Mouse (Mus musculus): ENCODE measurements around the gene Pigk. TPM values are rescaled to one million over a fixed set of nuclear protein-coding genes. Genes with fewer than 3 reads are reported as not detected.

Gene Pigk
- polyA plus RNA-seq (2012; rRNA removed): 2.5 and 3.9 TPM in 2 replicates

DNA sequence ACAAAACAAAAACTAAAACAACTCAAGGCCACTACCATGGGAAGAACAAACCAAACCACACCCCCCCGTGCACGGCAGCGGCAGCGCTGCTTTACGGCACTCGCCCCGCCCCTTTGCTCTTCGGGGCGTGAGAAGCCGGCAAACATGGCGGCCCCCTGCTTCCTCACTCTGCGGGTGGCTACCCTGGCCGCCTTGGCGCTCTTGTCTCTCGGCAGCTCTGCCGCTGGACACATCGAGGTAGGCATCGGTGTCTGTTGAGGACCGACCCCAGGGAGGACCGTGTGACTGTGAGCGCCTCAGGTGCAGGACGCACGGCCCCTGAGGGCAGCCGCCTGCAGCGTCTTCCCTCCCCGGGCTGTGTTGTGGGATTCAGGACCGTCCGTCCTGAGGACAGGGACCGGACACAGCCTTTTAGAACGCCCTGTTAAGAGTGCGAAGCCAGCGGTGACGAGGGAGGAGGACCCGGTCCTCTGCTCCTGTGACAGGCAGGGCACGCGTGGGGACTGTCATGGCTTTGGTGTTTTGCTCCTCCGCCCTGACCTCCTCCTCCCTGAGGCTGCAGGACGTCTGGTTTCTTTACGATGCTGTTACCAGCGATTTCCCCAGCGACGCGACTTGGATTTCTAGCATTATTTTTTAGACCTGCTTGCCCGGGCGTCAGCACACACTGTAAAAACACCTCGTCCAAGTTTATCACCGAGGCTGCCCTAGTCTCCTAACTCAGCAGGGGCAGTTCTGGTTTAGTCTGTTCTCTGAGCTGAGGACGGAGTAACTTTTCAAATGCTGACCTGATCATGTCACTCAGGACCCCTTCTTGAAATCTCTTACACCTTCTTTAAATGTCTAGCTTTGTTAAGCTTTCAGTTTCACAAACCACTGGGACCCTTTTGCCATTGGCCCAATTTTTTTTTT lies at the start of gene Pigk:
Gene Pigk (plus strand): TSS at position 110 of the 912 bp plus-strand sequence.
- TF ChIP-seq POLR2A (IDR thresholded peaks at IDR 0.05; ENCODE audit: low read depth, low read length) (peak; percentile 64), CTCF (IDR thresholded peaks at IDR 0.05; ENCODE audit: extremely low read depth, insufficient read length, insufficient replicate concordance, low read depth, low read length) (no peak)
- under 1% methylated on average over 48 of the region's 48 CpGs for WGBS

DNA sequence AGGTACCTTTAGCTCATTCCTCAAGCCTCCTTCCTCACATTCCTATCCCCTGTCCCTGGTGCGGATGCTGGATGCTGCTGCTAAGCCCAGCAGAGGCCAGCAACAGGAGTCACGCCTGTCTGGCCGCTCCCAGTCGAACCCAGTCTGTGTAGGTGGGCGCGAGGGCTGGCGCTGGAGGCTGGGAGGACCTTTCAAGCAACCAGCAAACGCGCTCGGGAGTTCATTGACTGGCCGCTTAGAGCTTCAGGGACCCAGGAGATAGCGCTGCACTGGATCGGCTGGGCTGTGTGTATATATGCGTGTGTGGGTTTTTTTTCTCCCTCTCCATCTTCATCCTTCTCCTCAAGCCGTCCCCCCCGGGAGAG lies 46.9 kb upstream of the Pigk start:
- Histone ChIP-seq H3K36me3 (ENCODE audit: control insufficient read depth, insufficient read depth, low read length) (no peaks in the 10 kb centered on the region), H3K4me3 (ENCODE audit: low read depth, low read length) (no peak overlapping the region), H3K27ac (ENCODE audit: insufficient read depth, low read depth, low read length) (no peak overlapping the region), H3K27me3 (ENCODE audit: control insufficient read depth, insufficient read depth, low read length) (peaks cover 12% of the 10 kb centered on the region), H3K4me1 (ENCODE audit: control insufficient read depth, insufficient read depth, insufficient read length, low read length) (no peaks in the 10 kb centered on the region)
- TF ChIP-seq POLR2A (IDR thresholded peaks at IDR 0.05; ENCODE audit: low read depth, low read length): no peak
- 4% methylated on average over 16 of the region's 16 CpGs for WGBS

More for the DNA sequence above, at the start of gene Pigk:
- Histone ChIP-seq H3K27me3 (ENCODE audit: control insufficient read depth, insufficient read depth, low read length) (no peaks in the 10 kb centered on the region), H3K36me3 (ENCODE audit: control insufficient read depth, insufficient read depth, low read length) (no peaks in the 10 kb centered on the region), H3K27ac (ENCODE audit: insufficient read depth, low read depth, low read length) (no peak within 1 kb of the TSS), H3K4me3 (ENCODE audit: low read depth, low read length) (peak within 1 kb of the TSS; percentile 92), H3K4me1 (ENCODE audit: control insufficient read depth, insufficient read depth, insufficient read length, low read length) (no peaks in the 10 kb centered on the region)

DNA sequence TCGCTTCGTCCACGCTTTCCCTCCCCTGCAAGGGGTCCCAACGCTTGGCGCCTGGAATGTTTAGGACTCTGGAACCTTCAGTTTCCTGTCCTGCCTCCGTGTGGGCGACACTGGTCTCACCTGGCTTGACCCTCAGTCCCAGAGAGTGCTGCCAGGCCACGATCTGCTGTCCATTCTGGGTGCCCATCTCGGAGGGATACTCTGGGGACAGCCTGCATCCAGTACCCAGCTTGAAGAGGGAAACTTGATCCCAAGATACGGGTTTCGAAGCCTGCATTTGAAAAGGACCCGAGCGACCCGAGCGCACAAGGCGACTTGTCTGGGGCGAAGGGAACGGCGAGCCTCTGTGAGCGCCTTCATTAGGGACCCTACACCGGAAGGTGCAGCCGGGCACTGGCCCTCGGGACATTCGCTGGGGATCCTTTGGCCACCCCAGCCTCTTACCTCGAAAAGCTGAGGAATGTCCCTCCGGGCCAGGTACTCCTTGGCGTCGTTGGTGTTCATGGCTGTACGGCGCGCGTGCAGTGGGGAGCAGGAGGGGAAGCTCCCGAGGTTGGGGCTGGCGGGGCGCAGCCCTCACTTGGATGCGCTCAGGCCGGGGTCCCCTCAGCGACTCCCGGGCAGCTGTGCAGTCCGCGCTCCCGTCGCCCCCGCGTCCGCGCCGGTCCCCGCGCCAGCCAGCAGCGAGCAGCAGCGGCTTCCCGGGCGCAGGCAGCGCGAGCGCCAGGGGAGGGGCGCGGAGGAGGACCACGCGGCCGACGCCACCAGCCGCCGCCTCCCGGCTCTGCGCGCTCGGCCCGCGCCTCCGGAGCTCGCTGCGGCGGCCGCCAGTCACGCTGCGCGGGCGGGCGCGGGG lies 46.3 kb upstream of the Pigk start:
- no peak for TF ChIP-seq POLR2A (IDR thresholded peaks at IDR 0.05; ENCODE audit: low read depth, low read length)
- TF ChIP-seq CTCF (IDR thresholded peaks at IDR 0.05; ENCODE audit: extremely low read depth, insufficient read length, insufficient replicate concordance, low read depth, low read length): no peak
- Histone ChIP-seq H3K36me3 (ENCODE audit: control insufficient read depth, insufficient read depth, low read length) (no peaks in the 10 kb centered on the region), H3K4me1 (ENCODE audit: control insufficient read depth, insufficient read depth, insufficient read length, low read length) (no peaks in the 10 kb centered on the region), H3K4me3 (ENCODE audit: low read depth, low read length) (no peak overlapping the region; the same call in 1 of the 2 replicates), H3K27me3 (ENCODE audit: control insufficient read depth, insufficient read depth, low read length) (peaks cover 12% of the 10 kb centered on the region), H3K27ac (ENCODE audit: insufficient read depth, low read depth, low read length) (no peak overlapping the region)
- 1% methylated on average over 79 of the region's 82 CpGs for WGBS

DNA sequence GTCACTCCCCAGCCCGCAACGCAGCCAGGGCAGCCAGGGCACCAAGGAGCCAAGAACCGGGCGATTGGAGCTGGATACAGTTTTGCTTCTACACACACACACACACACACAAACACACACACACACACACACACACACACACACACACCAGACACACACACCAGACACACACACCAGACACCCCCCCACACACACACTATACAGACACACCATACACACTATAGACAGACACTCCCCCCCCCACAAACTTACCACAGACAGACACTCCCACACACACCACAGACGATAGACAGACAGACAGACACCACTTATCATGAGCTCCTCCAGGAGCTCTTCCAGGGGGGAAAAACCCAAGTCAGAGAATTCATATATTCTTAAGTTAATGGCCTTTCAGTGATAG lies 45.7 kb upstream of the Pigk start, which contains the start of gene Ak5:
Gene Ak5 (minus strand): TSS at position 122 of the 400 bp plus-strand sequence.
- Histone ChIP-seq H3K4me3 (ENCODE audit: low read depth, low read length) (no peak within 1 kb of the TSS; the same call in 1 of the 2 replicates), H3K27ac (ENCODE audit: insufficient read depth, low read depth, low read length) (no peak within 1 kb of the TSS), H3K27me3 (ENCODE audit: control insufficient read depth, insufficient read depth, low read length) (peaks cover 12% of the 10 kb centered on the region), H3K36me3 (ENCODE audit: control insufficient read depth, insufficient read depth, low read length) (no peaks in the 10 kb centered on the region), H3K4me1 (ENCODE audit: control insufficient read depth, insufficient read depth, insufficient read length, low read length) (no peaks in the 10 kb centered on the region)
- TF ChIP-seq CTCF (IDR thresholded peaks at IDR 0.05; ENCODE audit: extremely low read depth, insufficient read length, insufficient replicate concordance, low read depth, low read length): no peak
- TF ChIP-seq POLR2A (IDR thresholded peaks at IDR 0.05; ENCODE audit: low read depth, low read length): no peak
- WGBS: 3% methylated on average over 5 of the region's 5 CpGs

DNA sequence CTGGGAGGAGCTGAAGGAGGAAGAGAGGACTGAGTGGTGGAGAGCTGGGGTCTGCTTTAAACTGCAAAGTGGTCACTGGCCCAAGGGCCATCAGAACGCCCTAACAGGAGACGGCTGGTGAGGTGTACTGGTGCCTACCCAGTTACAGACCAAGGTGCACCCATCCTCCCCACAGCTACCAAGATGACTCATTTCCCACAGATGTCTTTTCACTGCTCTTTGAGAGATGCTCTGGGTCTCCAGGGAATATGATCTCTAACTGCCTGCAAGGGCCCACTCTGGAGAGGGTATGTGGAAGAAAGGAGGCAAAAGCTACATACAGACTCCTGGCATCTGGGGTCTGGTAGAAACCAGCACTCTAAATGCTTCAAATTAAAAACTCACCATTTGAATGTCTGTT lies 45.1 kb upstream of the Pigk start:
- 75% methylated on average over 2 of the region's 2 CpGs for WGBS
- Histone ChIP-seq H3K36me3 (ENCODE audit: control insufficient read depth, insufficient read depth, low read length) (no peaks in the 10 kb centered on the region), H3K4me1 (ENCODE audit: control insufficient read depth, insufficient read depth, insufficient read length, low read length) (no peaks in the 10 kb centered on the region), H3K27me3 (ENCODE audit: control insufficient read depth, insufficient read depth, low read length) (peaks cover 12% of the 10 kb centered on the region), H3K27ac (ENCODE audit: insufficient read depth, low read depth, low read length) (no peak overlapping the region), H3K4me3 (ENCODE audit: low read depth, low read length) (no peak overlapping the region)
- no peak for TF ChIP-seq CTCF (IDR thresholded peaks at IDR 0.05; ENCODE audit: extremely low read depth, insufficient read length, insufficient replicate concordance, low read depth, low read length)
- no peak for TF ChIP-seq POLR2A (IDR thresholded peaks at IDR 0.05; ENCODE audit: low read depth, low read length)

DNA sequence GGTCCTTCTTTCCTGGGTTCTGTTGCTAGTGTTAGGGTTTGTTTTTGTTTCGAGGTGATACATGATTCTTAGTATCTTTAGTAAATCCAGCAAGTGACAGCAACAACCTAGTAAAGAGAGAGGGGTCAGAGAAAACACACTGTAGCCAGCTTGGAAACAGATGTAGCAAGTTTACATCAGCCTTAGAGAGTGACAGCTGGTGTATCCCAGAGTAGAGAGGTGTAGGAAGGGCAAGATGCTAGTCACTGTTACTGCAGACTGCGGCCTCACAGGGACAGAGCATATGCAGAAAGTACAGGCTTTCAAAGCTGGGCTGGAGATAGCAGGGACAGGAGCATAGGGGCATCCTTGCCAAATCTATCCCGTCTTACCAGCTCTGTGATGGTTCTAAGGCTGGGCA lies 44.1 kb upstream of the Pigk start:
- H3K4me1 ChIP-seq (ENCODE audit: control insufficient read depth, insufficient read depth, insufficient read length, low read length): no peaks in the 10 kb centered on the region
- WGBS: 79% methylated on average over 3 of the region's 3 CpGs
- H3K27ac ChIP-seq (ENCODE audit: insufficient read depth, low read depth, low read length): no peak overlapping the region
- no peaks in the 10 kb centered on the region for H3K36me3 ChIP-seq (ENCODE audit: control insufficient read depth, insufficient read depth, low read length)
- peaks cover 12% of the 10 kb centered on the region for H3K27me3 ChIP-seq (ENCODE audit: control insufficient read depth, insufficient read depth, low read length)
- no peak overlapping the region for H3K4me3 ChIP-seq (ENCODE audit: low read depth, low read length)
- no peak for TF ChIP-seq CTCF (IDR thresholded peaks at IDR 0.05; ENCODE audit: extremely low read depth, insufficient read length, insufficient replicate concordance, low read depth, low read length)
- no peak for TF ChIP-seq POLR2A (IDR thresholded peaks at IDR 0.05; ENCODE audit: low read depth, low read length)

DNA sequence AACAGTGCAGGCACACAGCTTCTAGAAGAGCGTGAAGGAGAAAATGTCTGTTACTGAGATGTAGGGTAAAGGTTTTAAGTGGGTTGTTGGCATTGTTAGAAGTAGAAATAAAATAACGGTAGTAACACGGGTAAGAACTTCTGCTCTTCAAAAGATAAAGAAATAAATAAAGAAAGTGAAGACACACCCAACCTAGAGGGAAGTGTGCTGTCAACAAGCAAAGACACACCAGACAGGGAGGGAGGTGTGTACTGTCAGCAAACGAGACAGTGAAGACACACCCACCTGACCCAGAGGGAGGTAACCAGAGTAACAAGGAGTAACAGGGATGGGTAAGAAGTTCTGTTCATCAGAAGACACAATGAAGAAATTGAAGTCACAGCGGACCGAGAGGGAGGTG lies 39.2 kb upstream of the Pigk start:
- Histone ChIP-seq H3K36me3 (ENCODE audit: control insufficient read depth, insufficient read depth, low read length) (no peaks in the 10 kb centered on the region), H3K4me1 (ENCODE audit: control insufficient read depth, insufficient read depth, insufficient read length, low read length) (no peaks in the 10 kb centered on the region), H3K4me3 (ENCODE audit: low read depth, low read length) (no peak overlapping the region), H3K27ac (ENCODE audit: insufficient read depth, low read depth, low read length) (no peak overlapping the region), H3K27me3 (ENCODE audit: control insufficient read depth, insufficient read depth, low read length) (no peaks in the 10 kb centered on the region; the same call in 1 of the 2 replicates)
- TF ChIP-seq POLR2A (IDR thresholded peaks at IDR 0.05; ENCODE audit: low read depth, low read length) (no peak), CTCF (IDR thresholded peaks at IDR 0.05; ENCODE audit: extremely low read depth, insufficient read length, insufficient replicate concordance, low read depth, low read length) (no peak)
- 49% methylated on average over 6 of the region's 6 CpGs for WGBS
